Mouse (Mus musculus) hindbrain, embryonic 13.5 days (tissue): ENCODE data around the gene Rps11. TPM values are rescaled to one million over a fixed set of nuclear protein-coding genes. Genes with fewer than 3 reads are reported as not detected.

Experiments
- microRNA counts: library from miRNA; unstranded; fragments of <30 nt; microRNA quantifications from one replicate; lab custom pipeline; 2016
- microRNA-seq: library from miRNA; unstranded; fragments of <30 nt; microRNA quantifications from one replicate; pipeline ENCODE4, GENCODE M21; 2016
- polyA plus RNA-seq: library from polyadenylated mRNA; unstranded; fragments of >200 nt; fragmentation: Nextera tagmentation; extraction: Ambion mirVana; gene quantifications from 2 replicates; pipeline ENCODE4 v1.2.1, GENCODE M21; 2015

The Rps11 gene
- polyA plus RNA-seq, 1 experiment from 2014 or later, result 999 TPM

MicroRNA genes within 50 kb of the gene (microRNA counts, 519-probe panel; counts per million panel counts)
- microRNA mmu-miR-150 (lab: Ali Mortazavi, UCI), result 3,308 counts per million, percentile 41 among the panel's probes with 10 or more counts

Small RNA genes lying within 50 kb of the gene (microRNA-seq; reads per million reads assigned to microRNA genes)
- gene Mir150, result 37.2 reads per million, percentile 37 among the genes with 10 or more reads in this experiment
- gene Mir5121, result 7.2 reads per million, percentile 20 among the genes with 10 or more reads in this experiment
- not detected for gene Mir7055

Other genes with a start within 250 kb of the Rps11 start
- 142 and 147 TPM in 2 replicates for gene Med25, start 231.7 kb downstream of the Rps11 start, polyA plus RNA-seq
- gene Fuz, start 228.4 kb downstream of the Rps11 start, polyA plus RNA-seq, result 19.3 and 19.8 TPM in 2 replicates
- 105 and 108 TPM in 2 replicates for gene Ap2a1, start 194.9 kb downstream of the Rps11 start, polyA plus RNA-seq
- 0.17 TPM in 1 of 2 replicates, not detected in the other for gene Tsks, start 181.2 kb downstream of the Rps11 start, polyA plus RNA-seq
- gene Cpt1c, start 149.6 kb downstream of the Rps11 start, polyA plus RNA-seq, result 52.2 and 56.3 TPM in 2 replicates
- gene Prmt1, start 137.9 kb downstream of the Rps11 start, polyA plus RNA-seq, result 681 and 687 TPM in 2 replicates
- gene Irf3, start 126.8 kb downstream of the Rps11 start, polyA plus RNA-seq, result 66.7 and 68.3 TPM in 2 replicates
- 16.2 and 19.7 TPM in 2 replicates for gene Bcl2l12, start 125.7 kb downstream of the Rps11 start, polyA plus RNA-seq
- 42.4 and 45.2 TPM in 2 replicates for gene Scaf1, start 108.1 kb downstream of the Rps11 start, polyA plus RNA-seq
- 11.5 and 15.4 TPM in 2 replicates for gene Rras, start 106.5 kb downstream of the Rps11 start, polyA plus RNA-seq
- gene Prr12, start 71.6 kb downstream of the Rps11 start, polyA plus RNA-seq, result 13.8 and 14.5 TPM in 2 replicates
- 58.0 and 58.5 TPM in 2 replicates for gene Nosip, start 62.0 kb downstream of the Rps11 start, polyA plus RNA-seq
- gene Prrg2, start 61.8 kb downstream of the Rps11 start, polyA plus RNA-seq, result 14.8 and 17.1 TPM in 2 replicates
- 93.8 and 103 TPM in 2 replicates for gene Rcn3, start 32.2 kb downstream of the Rps11 start, polyA plus RNA-seq
- gene Fcgrt, start 20.6 kb downstream of the Rps11 start, polyA plus RNA-seq, result 26.9 and 28.3 TPM in 2 replicates
- 770 and 846 TPM in 2 replicates for gene Rpl13a, start 4.3 kb upstream of the Rps11 start, polyA plus RNA-seq
- 0.14 TPM in 1 of 2 replicates, not detected in the other for gene Gm45713, start 11.8 kb upstream of the Rps11 start, polyA plus RNA-seq
- 1.4 and 1.6 TPM in 2 replicates for gene Flt3l, start 12.0 kb upstream of the Rps11 start, polyA plus RNA-seq
- 85.6 and 94.4 TPM in 2 replicates for gene Pih1d1, start 29.9 kb upstream of the Rps11 start, polyA plus RNA-seq
- 23.7 and 24.5 TPM in 2 replicates for gene Aldh16a1, start 30.1 kb upstream of the Rps11 start, polyA plus RNA-seq
- gene Slc17a7, start 39.5 kb upstream of the Rps11 start, polyA plus RNA-seq, result 0.42 and 0.62 TPM in 2 replicates
- gene Gfy, start 55.1 kb upstream of the Rps11 start, polyA plus RNA-seq, result not detected in 2 replicates
- 0.66 TPM in 1 of 2 replicates, not detected in the other for gene Pth2, start 56.6 kb upstream of the Rps11 start, polyA plus RNA-seq
- 0.49 and 0.54 TPM in 2 replicates for gene Ccdc155, start 80.5 kb upstream of the Rps11 start, polyA plus RNA-seq
- gene Dkkl1, start 87.7 kb upstream of the Rps11 start, polyA plus RNA-seq, result 5.6 and 5.7 TPM in 2 replicates
- 78.6 and 79.2 TPM in 2 replicates for gene Tead2, start 91.3 kb upstream of the Rps11 start, polyA plus RNA-seq
- 0.96 and 1.7 TPM in 2 replicates for gene Cd37, start 114.7 kb upstream of the Rps11 start, polyA plus RNA-seq
- gene Slc6a16, start 116.6 kb upstream of the Rps11 start, polyA plus RNA-seq, result 0.18 and 0.38 TPM in 2 replicates
- not detected in 2 replicates for gene Slc6a21, start 153.1 kb upstream of the Rps11 start, polyA plus RNA-seq
- gene Trpm4, start 209.3 kb upstream of the Rps11 start, polyA plus RNA-seq, result 7.3 and 8.9 TPM in 2 replicates
- gene Hrc, start 210.9 kb upstream of the Rps11 start, polyA plus RNA-seq, result 0.31 TPM in 2 replicates
- 19.9 and 20.7 TPM in 2 replicates for gene Ppfia3, start 242.6 kb upstream of the Rps11 start, polyA plus RNA-seq
- 12.5 and 13.4 TPM in 2 replicates for gene Lin7b, start 246.1 kb upstream of the Rps11 start, polyA plus RNA-seq